Mouse (Mus musculus) liver, embryonic 12.5 days (tissue): ENCODE data around the gene Coro1c. TPM values are rescaled to one million over a fixed set of nuclear protein-coding genes. Genes with fewer than 3 reads are reported as not detected.

Source experiments
- ATAC-seq: fragments of 200-750 bp; cut with Nextera tagmentation; 2 replicates; pipeline ENCODE4 v1.8.0; 2017; ENCODE audit warnings: moderate number of reproducible peaks, mild to moderate bottlenecking, moderate library complexity
- H3K27ac ChIP-seq: fragments of 300-500 bp; sonication (generic); 2 replicates; pipeline ENCODE4 v1.5.1; 2016; ENCODE audit warnings: mild to moderate bottlenecking
- H3K27me3 ChIP-seq: fragments of 300-500 bp; sonication (generic); replicated peaks from 2 replicates; pipeline ENCODE4 v1.6.1; 2016; ENCODE audit warnings: mild to moderate bottlenecking, moderate library complexity
- H3K36me3 ChIP-seq: fragments of 300-500 bp; sonication (generic); 2 replicates; pipeline ENCODE4 v1.6.1; 2016; ENCODE audit warnings: mild to moderate bottlenecking, moderate library complexity
- H3K4me1 ChIP-seq: fragments of 300-500 bp; sonication (generic); 2 replicates; pipeline ENCODE4 v1.6.1; 2016
- H3K4me2 ChIP-seq: fragments of 300-500 bp; sonication (generic); 2 replicates; pipeline ENCODE4 v1.6.1; 2016; ENCODE audit warnings: mild to moderate bottlenecking, moderate library complexity
- H3K4me3 ChIP-seq: fragments of 300-500 bp; sonication (generic); 2 replicates; pipeline ENCODE4 v1.5.1; 2016; ENCODE audit warnings: mild to moderate bottlenecking, moderate library complexity
- H3K9ac ChIP-seq: fragments of 300-500 bp; sonication (generic); 2 replicates; pipeline ENCODE4 v1.6.1; 2016; ENCODE audit warnings: mild to moderate bottlenecking, moderate library complexity
- H3K9me3 ChIP-seq: fragments of 300-500 bp; sonication (generic); replicated peaks from 2 replicates; pipeline ENCODE4 v1.6.1; 2016; ENCODE audit warnings: mild to moderate bottlenecking, moderate library complexity
- WGBS: fragments of 180-500 bp; shearing (Covaris S2); methylation state at CpG from one replicate; pipeline ENCODE4 v1.1.7; 2016; ENCODE audit not compliant: insufficient replicate concordance; 5-methylcytosine and 5-hydroxymethylcytosine counted together
- polyA plus RNA-seq: library from polyadenylated mRNA; unstranded; fragments of >200 nt; fragmentation: Nextera tagmentation; extraction: Ambion mirVana; gene quantifications from 2 replicates; pipeline ENCODE4 v1.2.1, GENCODE M21; 2016

Coro1c gene
- polyA plus RNA-seq, 1 experiment from 2014 or later: 78.7 TPM

DNA sequence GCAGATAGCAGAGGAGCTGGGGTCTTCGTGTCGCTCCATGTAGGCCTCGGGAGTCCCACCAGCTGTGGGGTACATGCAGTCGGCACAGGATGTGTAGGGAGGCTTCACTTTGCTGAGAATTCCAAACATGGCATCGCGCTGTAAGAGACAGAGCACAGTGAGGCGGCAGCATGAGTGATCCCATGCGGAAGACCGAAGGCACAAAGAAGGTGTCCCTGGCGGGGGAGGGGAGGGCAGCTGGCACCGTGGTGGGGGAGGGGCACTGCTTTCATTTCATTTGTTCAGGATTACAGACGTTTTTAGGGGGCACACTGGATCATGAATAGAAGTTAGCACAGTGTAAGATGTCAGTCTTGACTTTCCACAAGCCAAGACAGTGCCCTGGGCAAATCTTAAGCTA is 34.8 kb upstream of the Coro1c start:
- Histone ChIP-seq H3K9ac (no peak overlapping the region), H3K9me3 (no peaks in the 10 kb centered on the region), H3K4me2 (no peak overlapping the region), H3K36me3 (peaks cover 97% of the 10 kb centered on the region), H3K27ac (no peak overlapping the region), H3K4me1 (peaks cover 18% of the 10 kb centered on the region), H3K4me3 (no peak overlapping the region), H3K27me3 (no peaks in the 10 kb centered on the region)
- no peak for ATAC-seq
- 82% methylated on average over 12 of the region's 12 CpGs for WGBS

DNA sequence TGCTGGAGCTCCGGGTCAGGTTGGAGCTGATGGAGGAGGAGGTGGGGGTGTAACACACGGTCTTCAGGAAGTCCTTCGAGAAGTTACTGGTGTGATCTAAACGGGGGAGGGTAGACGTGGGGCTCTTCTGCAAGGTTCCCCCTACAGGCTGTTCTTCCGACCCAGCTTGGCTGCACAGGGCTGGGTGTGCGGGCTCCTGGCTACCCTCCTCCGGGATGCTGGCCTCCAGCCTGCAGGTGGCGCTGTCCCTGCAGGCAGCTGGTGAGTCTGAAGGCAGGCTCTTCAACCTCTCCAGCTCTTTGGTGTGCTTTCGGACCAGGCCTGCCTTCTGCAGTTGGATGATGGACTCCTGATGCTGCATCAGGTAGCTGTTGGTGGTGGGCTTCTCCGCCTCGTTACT is 34.0 kb upstream of the Coro1c start:
- WGBS: 77% methylated on average over 12 of the region's 12 CpGs
- Histone ChIP-seq H3K4me1 (peaks cover 25% of the 10 kb centered on the region), H3K9ac (no peak overlapping the region), H3K9me3 (no peaks in the 10 kb centered on the region), H3K36me3 (peaks cover 97% of the 10 kb centered on the region), H3K27ac (no peak overlapping the region), H3K27me3 (no peaks in the 10 kb centered on the region), H3K4me3 (no peak overlapping the region), H3K4me2 (no peak overlapping the region)
- peak; percentile 32; the same call in 1 of the 2 replicates for ATAC-seq

DNA sequence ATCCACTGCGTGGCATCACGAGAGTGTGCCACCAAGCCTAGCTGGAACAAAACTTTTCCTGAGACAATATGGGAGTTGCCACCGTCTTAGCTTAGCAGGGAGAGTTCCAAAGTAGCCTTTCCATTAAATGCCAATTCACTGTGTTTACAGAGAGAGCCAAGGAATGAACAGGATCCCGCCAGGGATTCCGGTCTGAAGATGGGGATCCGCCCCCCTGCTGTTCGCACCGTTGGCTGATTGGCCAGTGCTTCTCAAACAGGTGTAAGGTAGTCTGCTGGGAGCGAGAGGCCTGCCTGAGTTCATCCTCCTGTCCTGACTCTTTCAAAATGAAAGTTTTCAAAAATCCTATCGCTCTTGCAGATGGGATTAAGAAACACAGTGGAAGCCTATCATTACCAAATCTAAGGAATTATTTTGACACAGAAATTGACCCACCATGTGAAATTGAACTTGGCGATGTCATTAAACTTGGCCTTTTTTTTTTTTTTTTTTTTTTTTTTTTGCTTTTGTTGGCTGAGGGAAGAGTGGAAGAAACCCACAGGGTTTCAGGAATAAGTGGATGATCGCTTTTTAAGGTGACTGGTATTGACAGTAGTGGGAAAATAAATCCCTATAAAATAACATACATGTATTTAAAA is 30.8 kb upstream of the Coro1c start:
- Histone ChIP-seq H3K4me1 (peaks cover 44% of the 10 kb centered on the region), H3K9me3 (no peaks in the 10 kb centered on the region), H3K4me2 (no peak overlapping the region), H3K27me3 (no peaks in the 10 kb centered on the region), H3K4me3 (no peak overlapping the region), H3K36me3 (peaks cover 65% of the 10 kb centered on the region), H3K27ac (no peak overlapping the region), H3K9ac (no peak overlapping the region)
- ATAC-seq: no peak
- WGBS: 73% methylated on average over 12 of the region's 12 CpGs

DNA sequence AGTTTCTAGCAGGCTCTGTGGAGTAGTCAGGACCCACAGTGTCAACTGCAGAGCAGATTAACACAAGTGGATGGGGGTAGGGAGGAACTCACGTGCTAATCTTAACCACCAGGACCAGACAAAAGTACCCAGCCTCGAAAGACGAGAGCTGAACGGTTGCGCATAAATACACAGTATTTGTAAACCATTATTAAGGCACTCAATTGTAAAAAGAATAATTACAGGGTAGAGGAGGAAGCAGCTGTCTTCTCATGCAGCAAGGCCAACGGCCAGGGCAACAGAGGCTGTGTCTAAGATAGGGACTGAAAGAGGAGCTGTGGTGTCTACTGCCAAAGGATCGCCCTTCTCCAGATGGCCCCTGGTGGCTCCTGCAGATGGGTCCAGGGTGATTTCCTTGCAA is 29.1 kb upstream of the Coro1c start:
- Histone ChIP-seq H3K36me3 (peaks cover 48% of the 10 kb centered on the region), H3K27me3 (no peaks in the 10 kb centered on the region), H3K4me3 (no peak overlapping the region), H3K27ac (no peak overlapping the region), H3K9me3 (no peaks in the 10 kb centered on the region), H3K4me2 (no peak overlapping the region), H3K4me1 (peaks cover 48% of the 10 kb centered on the region), H3K9ac (no peak overlapping the region)
- ATAC-seq: 0 out of 2 replicates have a peak, but pooled peaks have one; percentile 26
- WGBS: 31% methylated on average over 7 of the region's 7 CpGs

DNA sequence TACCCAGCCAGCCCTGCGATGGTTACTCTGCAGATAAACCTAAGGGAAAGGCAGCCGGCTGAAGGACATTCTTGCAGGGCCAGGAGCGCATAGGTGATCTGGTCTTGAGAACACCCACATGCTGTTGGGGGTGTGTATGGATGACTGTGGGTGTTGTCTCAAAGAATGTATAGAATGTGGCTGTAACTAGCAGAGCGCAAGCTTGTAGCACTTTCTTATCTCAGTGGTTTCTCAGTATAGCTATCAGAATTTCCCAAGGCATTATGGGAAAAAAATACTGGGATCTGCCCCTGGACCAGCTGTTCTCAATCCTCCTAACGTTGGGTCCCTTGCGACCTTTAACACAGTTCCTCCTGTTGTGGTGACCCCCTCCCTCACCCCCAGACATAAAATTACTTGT is 25.3 kb upstream of the Coro1c start:
- Histone ChIP-seq H3K4me3 (no peak overlapping the region), H3K4me1 (peaks cover 61% of the 10 kb centered on the region), H3K9ac (no peak overlapping the region), H3K36me3 (peaks cover 13% of the 10 kb centered on the region), H3K9me3 (no peaks in the 10 kb centered on the region), H3K27ac (no peak overlapping the region), H3K27me3 (no peaks in the 10 kb centered on the region), H3K4me2 (0 out of 2 replicates have a peak overlapping the region, but pooled peaks have one; percentile 10)
- 46% methylated on average over 6 of the region's 6 CpGs for WGBS
- no peak for ATAC-seq

DNA sequence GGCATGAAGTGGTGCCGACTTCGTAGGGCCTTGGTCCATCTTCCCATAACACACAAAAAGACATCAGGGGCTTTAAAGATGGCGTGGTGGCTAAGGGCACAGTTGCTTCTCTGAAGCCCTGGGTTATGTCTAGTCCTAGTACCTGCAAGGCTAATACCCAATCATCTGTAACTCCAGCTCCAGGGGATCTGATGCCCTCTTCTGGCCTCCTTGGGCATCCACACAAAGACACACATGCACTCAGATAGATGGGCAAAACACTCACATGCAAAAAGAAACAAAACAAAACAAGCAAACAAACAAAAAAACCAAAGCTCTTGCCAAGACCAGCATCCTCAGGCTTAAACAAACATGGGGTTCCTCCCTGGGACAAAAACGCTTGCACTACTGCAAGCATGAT is 24.9 kb upstream of the Coro1c start:
- Histone ChIP-seq H3K4me2 (0 out of 2 replicates have a peak overlapping the region, but pooled peaks have one; percentile 10), H3K9me3 (no peaks in the 10 kb centered on the region), H3K27ac (no peak overlapping the region), H3K36me3 (peaks cover 9% of the 10 kb centered on the region), H3K27me3 (no peaks in the 10 kb centered on the region), H3K9ac (no peak overlapping the region), H3K4me3 (no peak overlapping the region), H3K4me1 (peaks cover 57% of the 10 kb centered on the region)
- 80% methylated on average over 4 of the region's 4 CpGs for whole genome bisulfite sequencing
- ATAC-seq: no peak

DNA sequence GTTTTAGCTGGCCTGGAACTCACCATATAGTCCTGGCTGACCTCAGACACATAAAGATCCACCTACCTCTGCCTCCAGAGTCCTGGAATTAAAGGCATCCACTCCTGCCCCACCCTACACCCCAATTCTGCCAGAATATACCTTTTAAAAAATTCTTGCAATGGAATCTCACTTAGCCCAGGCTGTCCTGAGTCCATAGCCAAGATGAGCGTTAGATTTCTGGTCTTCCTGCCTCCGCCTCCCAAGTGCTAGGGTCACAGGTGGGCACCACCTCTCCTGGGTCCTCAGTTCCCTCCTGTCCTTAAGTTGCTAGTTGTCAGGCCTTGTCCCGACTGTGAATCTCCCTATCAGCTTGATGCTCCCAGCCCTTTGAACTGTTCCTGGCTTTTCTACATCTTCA is 23.8 kb upstream of the Coro1c start:
- H3K27me3 ChIP-seq: no peaks in the 10 kb centered on the region
- H3K9ac ChIP-seq: no peak overlapping the region
- no peak overlapping the region for H3K27ac ChIP-seq
- 69% methylated on average over 3 of the region's 3 CpGs for WGBS
- peaks cover 45% of the 10 kb centered on the region for H3K4me1 ChIP-seq
- 0 out of 2 replicates have a peak, but pooled peaks cover 5% of the 10 kb centered on the region for H3K9me3 ChIP-seq
- no peak for ATAC-seq
- H3K4me3 ChIP-seq: no peak overlapping the region
- H3K4me2 ChIP-seq: no peak overlapping the region
- H3K36me3 ChIP-seq: no peaks in the 10 kb centered on the region

DNA sequence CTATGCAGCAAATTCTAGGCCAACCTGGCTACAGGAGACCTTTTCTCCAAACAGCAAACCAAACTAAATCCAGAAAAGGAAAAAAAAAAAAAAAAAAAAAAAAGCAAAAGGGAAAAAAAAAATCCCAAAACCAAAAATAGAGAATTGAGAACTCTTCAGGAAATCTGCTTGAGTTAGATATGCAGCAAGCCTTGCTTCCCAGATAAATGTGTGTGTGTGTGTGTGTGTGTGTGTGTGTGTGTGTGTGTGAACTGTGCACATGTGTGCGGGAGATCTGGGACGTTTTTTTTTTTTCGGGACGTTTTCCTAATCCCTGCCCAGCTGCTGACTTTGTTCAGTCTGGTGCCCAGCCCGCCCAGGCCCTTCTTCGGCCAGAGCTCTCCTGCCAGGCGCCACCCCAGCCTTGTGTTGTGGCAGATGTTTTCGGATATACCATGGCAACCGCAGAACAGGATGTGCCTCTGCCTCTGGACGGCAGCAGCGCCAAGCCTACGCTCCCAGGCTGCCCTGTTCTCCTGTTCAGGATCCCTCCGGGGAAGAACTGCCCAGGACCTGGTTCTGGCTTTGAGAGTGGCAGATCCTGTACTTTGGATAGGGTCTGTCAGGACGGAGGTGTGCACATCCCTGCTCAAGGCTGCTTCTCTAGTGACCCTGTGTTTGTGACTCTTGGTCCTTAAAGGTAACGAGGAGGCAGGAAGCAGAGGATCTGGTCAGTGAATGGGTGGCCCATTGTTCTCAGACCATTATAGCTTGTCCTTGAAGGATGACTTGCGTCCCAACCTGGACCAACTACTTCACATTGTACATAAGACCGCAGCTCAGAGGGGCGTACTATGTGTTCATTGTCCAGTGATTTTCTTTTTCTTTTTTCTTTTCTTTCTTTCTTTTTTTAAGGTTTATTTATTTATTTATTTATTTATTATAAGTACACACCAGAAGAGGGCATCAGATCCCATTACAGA is 22.4 kb upstream of the Coro1c start:
- no peak for ATAC-seq
- Histone ChIP-seq H3K36me3 (no peaks in the 10 kb centered on the region), H3K9me3 (0 out of 2 replicates have a peak, but pooled peaks cover 5% of the 10 kb centered on the region), H3K27me3 (no peaks in the 10 kb centered on the region), H3K4me2 (peak overlapping the region; percentile 30), H3K9ac (no peak overlapping the region), H3K4me1 (peaks cover 43% of the 10 kb centered on the region), H3K27ac (peak overlapping the region; percentile 54; the same call in 1 of the 2 replicates), H3K4me3 (no peak overlapping the region)
- 19% methylated on average over 18 of the region's 18 CpGs for WGBS

DNA sequence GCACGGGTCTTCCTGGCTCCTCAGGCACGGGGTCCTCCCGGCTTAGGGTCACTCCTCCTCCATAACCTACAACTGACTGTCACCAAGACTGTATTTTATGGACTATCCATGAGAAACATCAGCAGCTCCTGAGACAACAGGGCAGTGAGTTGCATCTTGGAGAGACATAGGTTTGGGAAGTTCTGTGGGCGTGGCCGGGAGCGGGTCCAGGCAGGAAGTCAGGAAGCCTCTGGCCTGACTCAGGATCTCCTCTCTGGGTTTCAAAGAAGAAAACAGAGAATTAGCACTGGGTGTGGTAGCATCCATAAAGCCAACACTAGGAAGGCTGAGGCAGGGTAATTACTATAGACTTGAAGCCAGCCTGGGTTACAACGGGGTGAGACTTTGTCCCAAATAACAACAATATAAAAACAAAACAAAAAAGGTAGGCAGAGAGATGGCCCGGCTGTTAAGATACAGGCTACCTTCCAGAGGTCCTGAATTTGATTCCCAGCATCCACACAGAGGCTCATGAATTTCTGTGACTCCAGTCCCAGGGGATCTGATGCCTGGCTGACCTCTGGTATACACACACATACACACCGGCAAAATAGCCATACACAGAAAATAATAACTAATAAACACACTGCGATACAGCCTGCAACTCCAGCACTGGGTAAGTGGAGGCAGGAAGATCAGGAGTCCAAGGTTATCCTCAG is 21.5 kb upstream of the Coro1c start:
- no peak overlapping the region for H3K9ac ChIP-seq
- peaks cover 47% of the 10 kb centered on the region for H3K4me1 ChIP-seq
- no peak overlapping the region for H3K4me3 ChIP-seq
- 41% methylated on average over 10 of the region's 10 CpGs for WGBS
- H3K27ac ChIP-seq: 0 out of 2 replicates have a peak overlapping the region, but pooled peaks have one; percentile 54
- no peak for ATAC-seq
- no peak overlapping the region for H3K4me2 ChIP-seq
- H3K36me3 ChIP-seq: no peaks in the 10 kb centered on the region
- 0 out of 2 replicates have a peak, but pooled peaks cover 5% of the 10 kb centered on the region for H3K9me3 ChIP-seq
- no peaks in the 10 kb centered on the region for H3K27me3 ChIP-seq

DNA sequence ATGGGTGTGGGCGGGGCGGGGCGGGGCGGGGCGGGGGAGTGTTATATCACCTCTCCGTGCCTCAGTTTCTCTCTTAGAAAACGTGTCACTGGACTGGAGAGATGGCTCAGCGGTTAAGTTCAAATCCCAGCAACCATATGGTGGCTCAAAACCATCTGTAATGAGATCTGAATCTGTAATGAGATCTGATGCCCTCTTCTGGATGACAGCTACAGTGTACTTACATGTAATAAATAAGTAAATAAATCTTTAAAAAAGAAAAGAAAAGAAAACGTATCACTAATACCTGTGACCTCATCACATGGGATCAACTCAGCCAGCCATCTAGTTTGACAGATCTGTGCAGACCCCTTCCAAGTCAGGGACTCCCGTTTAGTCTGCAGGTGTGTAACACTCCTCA is 21.0 kb upstream of the Coro1c start:
- H3K27me3 ChIP-seq: no peaks in the 10 kb centered on the region
- no peak overlapping the region for H3K27ac ChIP-seq
- H3K9me3 ChIP-seq: 0 out of 2 replicates have a peak, but pooled peaks cover 5% of the 10 kb centered on the region
- peaks cover 47% of the 10 kb centered on the region for H3K4me1 ChIP-seq
- ATAC-seq: no peak
- no peak overlapping the region for H3K4me2 ChIP-seq
- WGBS: 51% methylated on average over 10 of the region's 10 CpGs
- H3K4me3 ChIP-seq: no peak overlapping the region
- no peak overlapping the region for H3K9ac ChIP-seq
- H3K36me3 ChIP-seq: no peaks in the 10 kb centered on the region

DNA sequence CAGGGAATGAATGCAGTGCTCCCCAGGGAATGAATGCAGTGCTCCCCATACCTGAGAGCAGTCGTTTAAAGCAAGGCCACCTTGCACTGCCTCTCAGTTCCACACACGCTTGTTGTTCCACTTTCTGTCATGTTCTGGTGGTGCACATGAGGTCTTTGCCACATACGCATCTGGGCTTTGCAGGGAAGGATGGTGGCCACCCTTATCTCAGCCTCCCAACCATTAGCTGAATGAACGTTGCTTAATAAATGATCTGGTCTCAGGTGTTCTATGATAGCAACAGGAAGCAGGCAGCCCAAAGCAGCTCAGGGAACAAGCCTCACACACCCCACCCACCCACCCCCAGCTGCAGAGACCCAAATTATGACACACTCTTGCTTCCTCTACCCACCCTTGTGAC is 16.1 kb upstream of the Coro1c start:
- Histone ChIP-seq H3K9me3 (0 out of 2 replicates have a peak, but pooled peaks cover 5% of the 10 kb centered on the region), H3K4me1 (peaks cover 34% of the 10 kb centered on the region), H3K9ac (no peak overlapping the region), H3K4me3 (no peak overlapping the region), H3K27ac (no peak overlapping the region), H3K27me3 (no peaks in the 10 kb centered on the region), H3K4me2 (no peak overlapping the region), H3K36me3 (no peaks in the 10 kb centered on the region)
- WGBS: 24% methylated on average over 4 of the region's 4 CpGs
- no peak for ATAC-seq
